Mouse (Mus musculus): ENCODE data around the gene Sh3glb2.

GRCm38 (mm10) chr2:30392577-30393369 is 33.6 kb upstream of the Sh3glb2 start:
- TF ChIP-seq CTCF (IDR thresholded peaks at IDR 0.05; ENCODE audit: low read depth, low read length) = no peak
- peak; percentile 21; the same call in 1 of the 2 replicates for TF ChIP-seq POLR2A (IDR thresholded peaks at IDR 0.05; ENCODE audit: extremely low read depth, insufficient read depth, low read length)
